ENCODE assay signal across 8 mouse cellular contexts in genomic region chr3:95105586-95106337, GRCm38 (mm10). TPM values are rescaled to one million over a fixed set of nuclear protein-coding genes. Genes with fewer than 3 reads are reported as not detected.
DNase-seq lines count a peak whose midpoint lies in the region; ATAC-seq lines count a peak whose summit lies in the region.

No protein-coding gene starts in this region.

- peak overlapping the region; percentile 64 for H3K9ac ChIP-seq in neural tube, embryonic 11.5 days (ENCODE audit: low read length)
- peak overlapping the region; percentile 94 for H3K9ac ChIP-seq in embryonic facial prominence, embryonic 12.5 days
- H3K9ac ChIP-seq in limb, embryonic 12.5 days (replicated peaks), result peak overlapping the region; percentile 95
- peak overlapping the region; percentile 93 for H3K9ac ChIP-seq in neural tube, embryonic 14.5 days (replicated peaks; ENCODE audit: low read depth, low read length)

- no peak for DNase-seq in neural tube, embryonic 11.5 days (ENCODE audit: low spot score)
- no peak for DNase-seq in neural tube, embryonic 10.5 days (ENCODE audit: extremely low spot score, low spot score)
- no peak for DNase-seq in left cerebral cortex, adult 11 months (ENCODE audit: low spot score)
- no peak for DNase-seq in adrenal gland, adult 18-20 months (ENCODE audit: low spot score in 2 of 2)

- H3K4me1 ChIP-seq in neural tube, embryonic 11.5 days (ENCODE audit: control insufficient read depth, insufficient read depth, low read length), result peaks cover 7% of the 10 kb centered on the region; the same call in 1 of the 2 replicates
- peaks cover 10% of the 10 kb centered on the region; the same call in 1 of the 2 replicates for H3K4me1 ChIP-seq in embryonic facial prominence, embryonic 12.5 days
- H3K4me1 ChIP-seq in limb, embryonic 12.5 days (replicated peaks), result peaks cover 11% of the 10 kb centered on the region
- H3K4me1 ChIP-seq in neural tube, embryonic 14.5 days (ENCODE audit: control insufficient read depth, insufficient read depth, low read length), result peaks cover 10% of the 10 kb centered on the region

- 1% methylated on average over 16 of the region's 16 CpGs for WGBS in neural tube, embryonic 11.5 days
- 2% methylated on average over 16 of the region's 16 CpGs for WGBS in embryonic facial prominence, embryonic 12.5 days
- 3% methylated on average over 16 of the region's 16 CpGs for WGBS in limb, embryonic 12.5 days
- WGBS in neural tube, embryonic 14.5 days, result 1% methylated on average over 16 of the region's 16 CpGs

- no peaks in the 10 kb centered on the region for H3K27me3 ChIP-seq in neural tube, embryonic 11.5 days (ENCODE audit: control insufficient read depth, insufficient read depth, low read length)
- H3K27me3 ChIP-seq in embryonic facial prominence, embryonic 12.5 days, result no peaks in the 10 kb centered on the region
- H3K27me3 ChIP-seq in limb, embryonic 12.5 days, result no peaks in the 10 kb centered on the region
- H3K27me3 ChIP-seq in neural tube, embryonic 14.5 days (ENCODE audit: control insufficient read depth, insufficient read depth, low read length), result no peaks in the 10 kb centered on the region

- peak overlapping the region; percentile 69 for H3K4me3 ChIP-seq in neural tube, embryonic 11.5 days (ENCODE audit: low read depth, low read length)
- H3K4me3 ChIP-seq in embryonic facial prominence, embryonic 12.5 days, result peak overlapping the region; percentile 98
- peak overlapping the region; percentile 98 for H3K4me3 ChIP-seq in limb, embryonic 12.5 days (replicated peaks)
- peak overlapping the region; percentile 66 for H3K4me3 ChIP-seq in neural tube, embryonic 14.5 days (ENCODE audit: low read depth, low read length)

- no peak; the same call in 1 of the 2 replicates for ATAC-seq in neural tube, embryonic 11.5 days (ENCODE audit: insufficient read depth, low FRiP score, low TSS enrichment)
- no peak for ATAC-seq in embryonic facial prominence, embryonic 12.5 days (ENCODE audit: insufficient number of reproducible peaks, insufficient read depth, low FRiP score, low TSS enrichment)
- ATAC-seq in limb, embryonic 12.5 days (ENCODE audit: insufficient number of reproducible peaks, insufficient read depth, low FRiP score, low TSS enrichment, low read depth), result no peak
- no peak for ATAC-seq in neural tube, embryonic 14.5 days (ENCODE audit: low read depth)
- no peak for ATAC-seq in inflammation-experienced regulatory T-cells, adult 6 months

- H3K9me3 ChIP-seq in neural tube, embryonic 11.5 days (ENCODE audit: control insufficient read depth, low read length), result no peaks in the 10 kb centered on the region
- H3K9me3 ChIP-seq in embryonic facial prominence, embryonic 12.5 days, result no peaks in the 10 kb centered on the region
- no peaks in the 10 kb centered on the region for H3K9me3 ChIP-seq in limb, embryonic 12.5 days
- H3K9me3 ChIP-seq in neural tube, embryonic 14.5 days (ENCODE audit: control insufficient read depth, low read length), result no peaks in the 10 kb centered on the region

- H3K27ac ChIP-seq in neural tube, embryonic 11.5 days (ENCODE audit: low read depth, low read length), result peak overlapping the region; percentile 63
- H3K27ac ChIP-seq in embryonic facial prominence, embryonic 12.5 days, result peak overlapping the region; percentile 90
- peak overlapping the region; percentile 90 for H3K27ac ChIP-seq in limb, embryonic 12.5 days
- peak overlapping the region; percentile 79 for H3K27ac ChIP-seq in neural tube, embryonic 14.5 days (ENCODE audit: low read depth, low read length)

- peak overlapping the region; percentile 67 for H3K4me2 ChIP-seq in neural tube, embryonic 11.5 days (ENCODE audit: low read depth)
- peak overlapping the region; percentile 76 for H3K4me2 ChIP-seq in embryonic facial prominence, embryonic 12.5 days (replicated peaks)
- peak overlapping the region; percentile 80 for H3K4me2 ChIP-seq in limb, embryonic 12.5 days
- H3K4me2 ChIP-seq in neural tube, embryonic 14.5 days (ENCODE audit: low read depth, low read length), result peak overlapping the region; percentile 76

- H3K36me3 ChIP-seq in neural tube, embryonic 11.5 days (ENCODE audit: control insufficient read depth, insufficient read depth, low read length), result peaks cover 2% of the 10 kb centered on the region; the same call in 1 of the 2 replicates
- no peaks in the 10 kb centered on the region for H3K36me3 ChIP-seq in embryonic facial prominence, embryonic 12.5 days
- H3K36me3 ChIP-seq in limb, embryonic 12.5 days, result peaks cover 9% of the 10 kb centered on the region; the same call in 1 of the 2 replicates
- no peaks in the 10 kb centered on the region; the same call in 1 of the 2 replicates for H3K36me3 ChIP-seq in neural tube, embryonic 14.5 days (ENCODE audit: control insufficient read depth, insufficient read depth, low read length)

RNA-seq across cellular contexts. Expression of gene Pip5k1a, which starts 1.0 kb away (rescaled TPM):
- polyA plus RNA-seq in neural tube, embryonic 11.5 days (2014; fragmentation: Nextera tagmentation; extraction: Ambion mirVana), result 12.3 and 13.4 TPM in 2 replicates
- polyA plus RNA-seq in embryonic facial prominence, embryonic 12.5 days (2016; fragmentation: Nextera tagmentation; extraction: Ambion mirVana), result 24.4 and 24.9 TPM in 2 replicates
- polyA plus RNA-seq in limb, embryonic 12.5 days (2016; fragmentation: Nextera tagmentation; extraction: Ambion mirVana), result 24.2 and 30.5 TPM in 2 replicates
- polyA plus RNA-seq in neural tube, embryonic 14.5 days (2014; fragmentation: Nextera tagmentation; extraction: Ambion mirVana), result 11.5 and 12.2 TPM in 2 replicates
- polyA plus RNA-seq in inflammation-experienced regulatory T-cells, adult 6 months (2017; shearing (Covaris generic)), result 10 to 100 TPM; 16.7 to 22.4 (median 17.6) TPM
- total RNA-seq in adrenal gland, adult 18-20 months (2021), result 10 to 100 TPM; 50.9 to 55.4 TPM

RNA-seq across cellular contexts. Expression of gene Vps72, which starts 5.1 kb away (rescaled TPM):
- polyA plus RNA-seq in neural tube, embryonic 11.5 days (2014; fragmentation: Nextera tagmentation; extraction: Ambion mirVana), result 243 and 248 TPM in 2 replicates
- polyA plus RNA-seq in embryonic facial prominence, embryonic 12.5 days (2016; fragmentation: Nextera tagmentation; extraction: Ambion mirVana), result 221 and 227 TPM in 2 replicates
- polyA plus RNA-seq in limb, embryonic 12.5 days (2016; fragmentation: Nextera tagmentation; extraction: Ambion mirVana), result 241 and 245 TPM in 2 replicates
- 157 and 160 TPM in 2 replicates for polyA plus RNA-seq in neural tube, embryonic 14.5 days (2014; fragmentation: Nextera tagmentation; extraction: Ambion mirVana)
- polyA plus RNA-seq in inflammation-experienced regulatory T-cells, adult 6 months (2017; shearing (Covaris generic)), result 10 to 100 TPM; 64.0 to 70.0 (median 66.7) TPM
- total RNA-seq in adrenal gland, adult 18-20 months (2021), result 10 to 100 TPM; 45.8 to 59.5 TPM

RNA-seq across cellular contexts. Expression of gene Tmod4, which starts 18.5 kb away (rescaled TPM):
- polyA plus RNA-seq in neural tube, embryonic 11.5 days (2014; fragmentation: Nextera tagmentation; extraction: Ambion mirVana), result 0.57 and 1.0 TPM in 2 replicates
- 0.57 and 1.0 TPM in 2 replicates for polyA plus RNA-seq in embryonic facial prominence, embryonic 12.5 days (2016; fragmentation: Nextera tagmentation; extraction: Ambion mirVana)
- 1.0 and 1.4 TPM in 2 replicates for polyA plus RNA-seq in limb, embryonic 12.5 days (2016; fragmentation: Nextera tagmentation; extraction: Ambion mirVana)
- 0.72 and 0.98 TPM in 2 replicates for polyA plus RNA-seq in neural tube, embryonic 14.5 days (2014; fragmentation: Nextera tagmentation; extraction: Ambion mirVana)
- 1 to 10 TPM; 1.8 to 2.5 (median 2.1) TPM for polyA plus RNA-seq in inflammation-experienced regulatory T-cells, adult 6 months (2017; shearing (Covaris generic))
- 1 to 10 TPM in 1 of 2 experiments, not detected in 1; 1.2 TPM for total RNA-seq in adrenal gland, adult 18-20 months (2021)

RNA-seq across cellular contexts. Expression of gene Scnm1, which starts 28.0 kb away (rescaled TPM):
- 85.0 and 89.6 TPM in 2 replicates for polyA plus RNA-seq in neural tube, embryonic 11.5 days (2014; fragmentation: Nextera tagmentation; extraction: Ambion mirVana)
- polyA plus RNA-seq in embryonic facial prominence, embryonic 12.5 days (2016; fragmentation: Nextera tagmentation; extraction: Ambion mirVana), result 73.4 and 75.0 TPM in 2 replicates
- 80.7 and 83.6 TPM in 2 replicates for polyA plus RNA-seq in limb, embryonic 12.5 days (2016; fragmentation: Nextera tagmentation; extraction: Ambion mirVana)
- 80.8 and 96.9 TPM in 2 replicates for polyA plus RNA-seq in neural tube, embryonic 14.5 days (2014; fragmentation: Nextera tagmentation; extraction: Ambion mirVana)
- 100 to 1,000 TPM in 2 of 3 experiments, 10 to 100 TPM in 1; 81.4 to 113 (median 106) TPM for polyA plus RNA-seq in inflammation-experienced regulatory T-cells, adult 6 months (2017; shearing (Covaris generic))
- 10 to 100 TPM; 25.6 to 33.4 TPM for total RNA-seq in adrenal gland, adult 18-20 months (2021)

RNA-seq across cellular contexts. Expression of gene Lysmd1, which starts 28.1 kb away (rescaled TPM):
- polyA plus RNA-seq in neural tube, embryonic 11.5 days (2014; fragmentation: Nextera tagmentation; extraction: Ambion mirVana), result 15.5 and 17.9 TPM in 2 replicates
- 18.2 and 19.4 TPM in 2 replicates for polyA plus RNA-seq in embryonic facial prominence, embryonic 12.5 days (2016; fragmentation: Nextera tagmentation; extraction: Ambion mirVana)
- polyA plus RNA-seq in limb, embryonic 12.5 days (2016; fragmentation: Nextera tagmentation; extraction: Ambion mirVana), result 16.6 and 18.0 TPM in 2 replicates
- 36.8 and 37.3 TPM in 2 replicates for polyA plus RNA-seq in neural tube, embryonic 14.5 days (2014; fragmentation: Nextera tagmentation; extraction: Ambion mirVana)
- polyA plus RNA-seq in inflammation-experienced regulatory T-cells, adult 6 months (2017; shearing (Covaris generic)), result 10 to 100 TPM; 14.6 to 32.0 (median 30.8) TPM
- 1 to 10 TPM; 6.6 to 7.8 TPM for total RNA-seq in adrenal gland, adult 18-20 months (2021)
